Mouse (Mus musculus): ENCODE measurements around the gene Hnrnpl. TPM values are rescaled to one million over a fixed set of nuclear protein-coding genes. Genes with fewer than 3 reads are reported as not detected.

The Hnrnpl gene
- 100 to 1,000 TPM; 441 to 521 TPM for total RNA-seq (2021)
- long read RNA-seq, transcript Hnrnpl-209 (12 exons, 2,180 nt): minor isoform, 24 of 181 reads
- long read RNA-seq, transcript Hnrnpl-201 (13 exons, 2,142 nt): major isoform, 99 of 181 reads
- long read RNA-seq, partial matches to known transcripts: 50 of 181 reads
- long read RNA-seq, other reads (novel, unspliced or antisense): 6 of 181 reads

GRCm38 (mm10) chr7:28808221-28808941, at the start of gene Hnrnpl:
Gene Hnrnpl (plus strand): TSS chr7:28808541.
- DNase-seq (ENCODE audit: low spot score in 2 of 2): no peak

- DNase-seq (ENCODE audit: low spot score in 2 of 2): no peak
These were observed 49.7 kb upstream of the Hnrnpl start for GRCm38 (mm10) chr7:28758623-28759022.

- no peak for DNase-seq (ENCODE audit: low spot score in 2 of 2)
These were observed 46.4 kb upstream of the Hnrnpl start for GRCm38 (mm10) chr7:28761907-28762306.

DNA sequence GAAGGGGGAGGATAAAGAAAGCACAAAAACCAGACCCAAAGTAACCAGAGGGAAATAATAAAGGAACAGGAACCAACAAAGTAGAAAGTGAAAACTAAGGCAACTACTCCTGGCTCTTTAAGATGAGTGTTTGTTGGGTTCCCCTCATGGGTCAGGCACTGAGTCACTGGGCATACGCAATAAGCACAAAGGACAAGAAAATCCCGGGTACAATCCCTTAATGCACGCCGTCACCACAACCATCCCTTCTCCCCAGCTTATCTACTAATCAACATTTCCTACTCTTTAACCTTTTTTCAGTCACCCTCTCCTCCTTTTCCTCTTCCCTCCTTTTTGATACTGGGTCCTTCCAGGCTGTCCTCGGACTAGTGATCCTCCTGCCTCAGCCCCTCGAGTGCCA, 43.1 kb upstream of the Hnrnpl start:
- DNase-seq (ENCODE audit: low spot score in 2 of 2): no peak

DNA sequence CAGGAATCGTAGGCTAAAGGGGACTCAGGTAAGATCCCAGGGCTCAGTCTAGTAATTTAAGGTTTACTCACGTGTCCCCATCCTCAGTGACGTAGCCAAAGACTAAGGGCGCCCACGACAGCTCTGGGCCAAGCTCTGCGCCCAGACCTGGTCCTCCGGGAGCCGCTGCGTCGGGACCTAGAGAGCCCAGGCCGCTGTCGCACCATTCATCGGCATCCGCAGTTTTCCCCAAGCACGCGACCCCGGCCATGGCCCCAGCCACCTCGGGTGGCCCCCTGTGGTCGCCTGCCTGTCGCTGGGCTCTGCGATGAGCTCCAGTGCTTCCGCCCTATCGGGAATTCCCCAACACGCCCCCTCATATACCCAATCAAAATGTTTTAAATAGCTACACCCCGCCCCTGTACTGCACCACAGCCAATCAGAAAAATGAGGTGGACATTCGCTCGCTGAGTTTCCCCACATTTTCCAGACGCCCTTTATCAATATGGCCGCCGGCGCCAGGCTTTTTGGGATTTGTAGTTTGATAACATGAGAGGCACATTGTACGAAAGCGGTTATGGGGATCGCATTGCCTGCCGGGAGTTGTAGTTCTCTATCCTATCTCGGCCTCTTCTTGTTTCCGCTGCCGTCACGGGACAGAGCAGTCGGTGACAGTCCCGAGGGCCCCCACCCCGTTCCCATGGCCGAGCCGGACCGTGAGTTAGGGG, 42.0 kb upstream of the Hnrnpl start, which contains the start of gene Sirt2:
Sirt2 (plus strand) TSS at position 563 of the 707 bp plus-strand sequence.
- peak; percentile 97 for DNase-seq (ENCODE audit: low spot score in 2 of 2)

DNA sequence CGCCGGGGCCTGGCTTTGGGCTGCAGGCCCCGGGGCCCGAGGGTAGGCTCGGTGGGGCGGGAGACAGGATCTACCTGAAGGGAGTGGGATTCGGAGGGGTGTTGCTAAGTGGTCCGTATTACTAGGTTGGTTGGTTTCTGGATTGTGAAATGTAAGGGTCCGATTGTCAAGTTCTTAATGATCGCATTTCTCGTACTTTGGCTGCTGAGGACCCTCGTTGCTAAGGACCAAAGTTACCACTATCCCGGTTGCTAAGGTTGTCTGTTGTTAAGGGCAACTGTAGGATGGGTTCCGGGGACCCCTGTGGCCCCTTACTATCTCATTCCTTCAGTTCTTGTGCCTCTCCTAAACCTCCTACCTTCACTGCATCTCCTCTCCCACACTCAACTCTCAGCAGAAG, 41.4 kb upstream of the Hnrnpl start:
- DNase-seq (ENCODE audit: low spot score in 2 of 2): no peak

DNA sequence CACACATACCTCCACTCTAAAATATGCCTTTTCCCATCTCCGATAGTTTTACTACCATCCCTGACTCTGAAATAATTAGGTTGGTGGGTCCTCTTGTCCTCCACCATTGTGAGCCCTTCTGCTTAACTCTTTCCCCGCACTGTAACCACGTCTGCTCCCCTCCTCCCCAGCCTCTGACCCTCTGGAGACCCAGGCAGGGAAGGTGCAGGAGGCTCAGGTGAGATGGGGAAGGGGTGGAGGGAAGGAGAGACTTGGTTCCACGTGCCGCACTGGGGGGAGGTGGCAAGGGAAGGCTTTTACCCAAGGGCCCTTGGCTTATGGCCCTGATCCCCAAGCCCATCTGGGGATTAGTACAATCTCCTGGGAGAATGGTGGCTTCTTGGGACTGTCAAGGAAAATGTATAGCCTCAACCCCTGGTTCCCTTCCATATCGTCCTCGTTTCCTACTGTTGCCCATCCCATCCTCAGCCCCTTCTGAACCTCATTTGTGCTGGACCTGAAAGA, 40.8 kb upstream of the Hnrnpl start, which contains the start of gene Nfkbib:
Nfkbib (minus strand) TSS at position 51 of the 504 bp plus-strand sequence.
- no peak for DNase-seq (ENCODE audit: low spot score in 2 of 2)

DNA sequence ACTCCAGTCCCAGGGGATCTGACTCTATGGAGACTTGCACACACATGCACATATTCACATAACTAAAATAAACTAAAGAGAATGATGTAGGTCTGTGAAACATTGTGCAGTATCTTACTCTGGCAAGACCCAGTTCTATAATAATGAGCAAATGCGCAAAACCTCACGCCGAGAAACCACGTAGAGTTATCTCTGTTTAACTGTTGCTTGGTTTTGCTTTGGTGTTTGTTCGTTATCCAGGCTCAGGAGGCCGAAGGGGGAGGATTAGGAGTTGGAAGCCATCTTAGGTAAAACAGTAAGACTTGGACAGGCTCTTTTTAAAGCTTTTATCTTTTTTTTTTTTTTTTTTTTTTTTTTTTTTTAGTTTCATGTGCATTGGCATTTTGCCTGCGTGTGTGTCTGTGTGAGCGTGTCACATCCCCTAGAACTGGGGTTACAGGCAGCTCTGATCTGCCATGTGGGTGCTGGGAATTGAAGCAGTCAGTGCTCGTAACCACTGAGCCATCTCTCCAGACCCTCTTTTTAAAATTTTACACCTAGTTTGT, 38.9 kb upstream of the Hnrnpl start:
- DNase-seq (ENCODE audit: low spot score in 2 of 2): no peak

DNA sequence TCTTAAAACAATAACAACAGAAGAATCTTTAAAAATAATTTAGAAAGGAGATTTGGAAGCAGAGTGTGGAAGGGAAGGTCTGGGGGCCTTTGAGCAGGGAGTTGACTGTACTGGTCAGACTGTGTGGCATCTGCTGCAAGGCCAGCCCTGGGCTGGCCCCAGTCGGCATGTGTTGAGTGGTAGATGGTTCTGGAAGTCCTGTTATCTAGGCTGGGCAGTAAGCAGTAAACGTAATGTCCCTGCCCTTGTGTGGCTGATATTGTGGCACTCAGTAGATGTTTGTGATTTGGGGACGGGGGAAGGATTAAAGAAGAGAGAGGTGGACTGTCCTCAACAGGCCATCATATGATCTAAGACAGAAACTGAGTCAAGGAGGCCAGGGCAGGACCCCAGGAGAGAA, 38.0 kb upstream of the Hnrnpl start:
- DNase-seq (ENCODE audit: low spot score in 2 of 2): no peak

GRCm38 (mm10) chr7:28771867-28772266, 36.5 kb upstream of the Hnrnpl start:
- DNase-seq (ENCODE audit: low spot score in 2 of 2): no peak

- DNase-seq (ENCODE audit: low spot score in 2 of 2): no peak
These were observed 35.2 kb upstream of the Hnrnpl start for GRCm38 (mm10) chr7:28773163-28773562.

DNA sequence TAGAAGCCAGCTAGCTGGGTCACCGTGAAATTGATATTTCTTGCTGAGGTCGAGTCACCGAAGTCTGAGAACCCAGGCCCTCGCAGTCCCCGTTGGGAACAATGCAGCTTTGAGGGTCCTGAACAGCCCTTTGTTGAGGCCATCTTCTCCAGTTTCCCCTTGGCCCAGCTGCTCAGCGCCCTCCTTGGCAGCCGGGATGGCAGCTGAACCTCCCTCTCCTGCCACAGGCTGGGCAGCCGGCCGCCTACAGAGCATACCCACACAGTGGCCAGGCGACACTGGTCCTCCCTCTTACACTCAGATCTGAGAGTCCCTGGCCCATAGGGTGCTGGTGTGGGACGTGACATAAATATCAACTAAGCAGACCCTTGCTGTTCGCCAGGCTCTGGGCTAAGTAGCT, 34.2 kb upstream of the Hnrnpl start:
- peak in 1 of 2 experiments; percentile 60 for DNase-seq (ENCODE audit: low spot score in 2 of 2)

DNA sequence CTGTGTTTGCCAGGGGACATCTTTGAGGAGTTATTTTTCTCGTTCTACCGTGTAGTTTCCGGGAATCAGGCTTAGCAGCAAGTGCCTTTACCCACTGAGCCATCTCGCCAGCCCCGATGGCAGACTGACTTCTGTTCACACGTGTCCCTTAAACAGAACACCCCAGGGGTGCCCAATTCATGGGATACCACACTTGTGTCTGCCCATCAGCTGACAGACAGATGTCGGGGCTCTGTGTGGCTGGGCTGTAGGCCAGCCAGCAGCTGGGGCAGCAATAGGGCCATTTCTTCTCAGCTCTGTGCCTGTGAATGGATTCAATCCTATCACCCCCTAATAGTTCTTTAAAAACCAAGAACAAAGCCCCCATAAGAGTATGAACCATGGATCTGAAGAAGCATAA, 33.2 kb upstream of the Hnrnpl start:
- DNase-seq (ENCODE audit: low spot score in 2 of 2): no peak

- no peak for DNase-seq (ENCODE audit: low spot score in 2 of 2)
These were observed 29.5 kb upstream of the Hnrnpl start for GRCm38 (mm10) chr7:28778825-28779224.

GRCm38 (mm10) chr7:28780067-28780658, 28.2 kb upstream of the Hnrnpl start:
- peak; percentile 95 to 96 for DNase-seq (ENCODE audit: low spot score in 2 of 2)

GRCm38 (mm10) chr7:28780857-28781256, 27.5 kb upstream of the Hnrnpl start:
- no peak for DNase-seq (ENCODE audit: low spot score in 2 of 2)

GRCm38 (mm10) chr7:28781261-28781663, 27.1 kb upstream of the Hnrnpl start:
- DNase-seq (ENCODE audit: low spot score in 2 of 2): no peak

DNA sequence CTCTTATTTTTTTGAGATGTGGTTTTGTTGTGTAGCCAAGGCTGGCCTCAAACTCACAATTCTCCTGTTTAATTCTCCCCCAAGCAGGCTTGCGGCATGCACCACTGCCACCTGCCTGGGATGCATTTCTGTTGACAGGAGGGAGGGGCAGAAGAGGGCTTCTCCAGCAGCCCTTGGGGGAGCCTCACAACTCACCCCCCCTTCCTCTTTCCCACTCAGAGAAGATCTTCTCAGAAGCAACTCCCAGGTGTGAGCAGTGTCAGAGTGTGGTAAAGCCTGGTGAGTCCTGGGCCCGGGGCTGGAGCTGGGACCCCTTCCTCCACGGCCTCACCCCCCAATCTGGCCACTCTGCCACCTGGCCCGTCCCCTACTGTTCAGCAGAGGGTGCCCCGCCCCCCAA, 23.2 kb upstream of the Hnrnpl start:
- no peak for DNase-seq (ENCODE audit: low spot score in 2 of 2)

DNA sequence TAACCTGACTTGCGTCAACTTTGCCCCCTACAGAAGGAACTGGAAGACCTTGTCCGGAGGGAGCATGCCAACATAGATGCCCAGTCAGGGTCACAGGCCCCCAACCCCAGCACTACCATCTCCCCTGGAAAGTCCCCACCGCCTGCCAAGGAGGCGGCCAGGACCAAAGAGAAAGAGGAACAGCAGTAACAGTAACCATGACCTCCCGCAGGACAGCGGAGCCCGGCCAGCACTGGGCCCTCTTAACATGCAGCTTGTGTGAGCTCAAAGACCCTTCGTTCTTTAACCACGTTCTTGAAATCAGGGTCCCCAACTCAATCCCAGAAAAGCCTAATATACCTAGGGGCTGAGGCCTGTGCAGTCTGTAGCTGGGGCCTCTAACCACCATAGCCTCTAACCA, 20.5 kb upstream of the Hnrnpl start:
- no peak for DNase-seq (ENCODE audit: low spot score in 2 of 2)

DNA sequence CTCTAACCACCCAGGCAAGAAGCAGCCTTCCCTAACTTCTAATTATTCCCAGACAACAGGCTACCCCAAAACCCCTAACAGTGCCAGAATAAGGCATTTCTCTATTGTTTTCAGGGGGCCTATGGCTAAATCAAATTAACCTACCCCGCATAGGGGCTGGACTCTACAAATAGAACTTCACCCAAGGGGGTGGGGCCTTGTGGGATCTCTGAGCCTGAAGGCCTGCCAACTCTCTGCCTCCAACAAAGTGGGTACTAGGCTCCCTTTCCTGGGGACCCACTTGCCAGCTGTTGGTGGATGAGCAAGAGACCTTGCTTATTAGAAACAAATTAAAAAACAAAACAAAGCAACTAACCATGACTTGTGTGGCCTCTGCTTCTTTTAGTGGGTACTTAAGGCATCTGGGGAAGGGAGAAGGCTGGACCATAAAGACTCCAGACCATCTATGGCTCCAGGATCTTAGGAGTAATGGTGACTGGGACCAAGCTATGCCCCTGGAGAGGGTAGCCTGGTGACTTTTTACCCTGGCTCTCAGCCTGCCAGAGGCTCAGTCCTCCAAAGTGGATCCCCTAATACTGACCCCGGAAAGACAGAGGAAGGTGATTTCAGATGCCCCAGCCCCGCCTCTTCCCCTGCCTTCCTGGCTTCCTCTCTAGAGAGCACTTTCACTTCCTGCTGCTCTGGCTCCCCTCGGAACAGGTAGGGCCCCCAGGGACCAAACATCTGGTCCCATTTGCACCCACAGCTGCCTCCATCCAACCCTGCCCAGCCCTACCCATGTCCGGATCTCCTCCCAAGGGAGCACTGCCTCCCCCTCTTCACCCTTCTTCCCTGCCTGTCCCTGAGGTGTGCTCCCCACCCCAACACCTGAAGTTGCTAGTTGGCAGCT, 19.8 kb upstream of the Hnrnpl start, which contains the start of gene Rinl:
Rinl (plus strand) TSS at position 663 of the 889 bp plus-strand sequence.
- DNase-seq (ENCODE audit: low spot score in 2 of 2): no peak
